Mouse (Mus musculus): ENCODE data around the gene Mus81.

GRCm38 (mm10) chr19:5513005-5513349, 24.8 kb upstream of the Mus81 start:
- no peak for TF ChIP-seq POLR2A (IDR thresholded peaks at IDR 0.05; ENCODE audit: control insufficient read depth, extremely low read depth, insufficient read depth, low read length, poor library complexity)
- no peak for TF ChIP-seq CTCF (IDR thresholded peaks at IDR 0.05; ENCODE audit: borderline replicate concordance, control insufficient read depth, extremely low read depth, insufficient read depth, low read length, poor library complexity)
